Mouse (Mus musculus): ENCODE results near the gene Col28a1. TPM values are rescaled to one million over a fixed set of nuclear protein-coding genes. Genes with fewer than 3 reads are reported as not detected.

The Col28a1 gene
- polyA plus RNA-seq, 1 experiment from 2014 or later, result not detected

DNA sequence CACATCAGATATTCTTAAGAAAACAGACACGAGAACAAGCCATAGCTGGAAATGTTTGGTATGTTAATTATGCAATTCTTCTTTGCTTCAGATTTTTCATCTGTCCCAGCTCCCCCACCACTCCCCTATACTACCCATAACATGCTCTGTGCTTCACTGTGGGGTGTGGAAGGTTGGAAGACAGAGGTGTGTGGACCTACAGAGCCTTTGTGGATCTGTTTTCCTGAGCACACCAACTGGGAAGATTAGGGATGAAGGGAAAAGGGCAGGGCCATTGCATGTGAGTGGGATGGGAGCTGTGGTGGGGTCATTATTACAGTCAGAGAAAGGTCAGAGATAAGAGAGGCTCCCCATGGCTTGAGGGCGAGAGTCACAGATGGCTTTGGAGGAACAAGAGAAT, 240.2 kb downstream of the Col28a1 start:
- WGBS, result 25% methylated on average over 2 of the region's 2 CpGs
- Histone ChIP-seq H3K4me1 (peaks cover 5% of the 10 kb centered on the region; the same call in 1 of the 2 replicates), H3K36me3 (no peaks in the 10 kb centered on the region), H3K27ac (no peak overlapping the region), H3K4me3 (no peak overlapping the region), H3K9me3 (no peaks in the 10 kb centered on the region), H3K27me3 (ENCODE audit: insufficient read depth, poor library complexity, severe bottlenecking) (no peaks in the 10 kb centered on the region)
- DNase-seq (ENCODE audit: low spot score), result no peak

GRCm38 (mm10) chr6:7951778-7952177, 240.6 kb downstream of the Col28a1 start:
- H3K36me3 ChIP-seq, result no peaks in the 10 kb centered on the region
- no peak for DNase-seq (ENCODE audit: low spot score)
- H3K4me3 ChIP-seq, result no peak overlapping the region
- no peaks in the 10 kb centered on the region for H3K27me3 ChIP-seq (ENCODE audit: insufficient read depth, poor library complexity, severe bottlenecking)
- peaks cover 5% of the 10 kb centered on the region; the same call in 1 of the 2 replicates for H3K4me1 ChIP-seq
- H3K27ac ChIP-seq, result no peak overlapping the region
- no peaks in the 10 kb centered on the region for H3K9me3 ChIP-seq

Other genes with a start within 250 kb of the Col28a1 start
- 22.0 and 23.9 TPM in 2 replicates for gene Mios, start 16.6 kb upstream of the Col28a1 start, polyA plus RNA-seq (2016; fragmentation: Nextera tagmentation; extraction: Ambion mirVana)
- 142 and 162 TPM in 2 replicates for gene Rpa3, start 66.6 kb upstream of the Col28a1 start, polyA plus RNA-seq (2016; fragmentation: Nextera tagmentation; extraction: Ambion mirVana)
- 24.8 and 30.3 TPM in 2 replicates for gene Umad1, start 66.7 kb upstream of the Col28a1 start, polyA plus RNA-seq (2016; fragmentation: Nextera tagmentation; extraction: Ambion mirVana)
- 9.1 and 9.5 TPM in 2 replicates for gene Gm45062, start 66.8 kb upstream of the Col28a1 start, polyA plus RNA-seq (2016; fragmentation: Nextera tagmentation; extraction: Ambion mirVana)

All from heart, embryonic 10.5 days (tissue).